Mouse (Mus musculus): ENCODE data around the gene Sox5.

The Sox5 gene

DNA sequence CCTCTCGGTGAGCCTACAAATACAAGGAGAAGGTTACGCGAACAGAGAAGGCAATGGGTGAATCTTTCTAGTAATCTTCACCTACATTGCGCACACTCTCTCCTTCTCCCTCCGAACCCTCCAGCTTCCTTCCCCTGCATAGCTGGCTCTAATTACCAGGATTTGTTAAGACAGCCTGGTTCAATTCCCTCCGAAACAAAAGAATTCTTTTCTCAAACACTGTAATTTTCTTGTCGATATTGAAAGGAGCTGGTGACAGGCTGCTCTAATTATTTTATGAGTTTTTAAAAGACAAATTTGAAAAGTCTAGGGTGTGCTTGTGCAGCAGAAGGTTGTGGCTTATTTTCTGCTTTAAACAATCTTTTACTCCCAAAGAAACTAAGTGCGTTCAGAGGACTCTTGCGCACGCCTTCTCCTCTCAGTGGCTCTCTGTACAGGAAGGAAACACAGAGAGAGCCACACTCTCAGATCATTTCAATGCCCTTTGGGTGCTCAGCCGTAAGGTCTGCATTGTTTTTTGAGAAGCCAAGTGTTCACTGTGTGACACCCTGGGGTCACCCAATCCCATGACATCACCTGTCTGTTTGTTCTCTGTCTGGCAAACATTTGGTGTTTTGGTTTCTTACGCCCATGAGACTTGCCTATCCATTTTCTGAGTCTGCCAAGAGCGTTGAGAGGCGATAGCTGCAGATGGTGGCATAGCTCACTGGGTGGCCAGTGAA is 392.3 kb downstream of the Sox5 start:
- DNase-seq, result no peak

DNA sequence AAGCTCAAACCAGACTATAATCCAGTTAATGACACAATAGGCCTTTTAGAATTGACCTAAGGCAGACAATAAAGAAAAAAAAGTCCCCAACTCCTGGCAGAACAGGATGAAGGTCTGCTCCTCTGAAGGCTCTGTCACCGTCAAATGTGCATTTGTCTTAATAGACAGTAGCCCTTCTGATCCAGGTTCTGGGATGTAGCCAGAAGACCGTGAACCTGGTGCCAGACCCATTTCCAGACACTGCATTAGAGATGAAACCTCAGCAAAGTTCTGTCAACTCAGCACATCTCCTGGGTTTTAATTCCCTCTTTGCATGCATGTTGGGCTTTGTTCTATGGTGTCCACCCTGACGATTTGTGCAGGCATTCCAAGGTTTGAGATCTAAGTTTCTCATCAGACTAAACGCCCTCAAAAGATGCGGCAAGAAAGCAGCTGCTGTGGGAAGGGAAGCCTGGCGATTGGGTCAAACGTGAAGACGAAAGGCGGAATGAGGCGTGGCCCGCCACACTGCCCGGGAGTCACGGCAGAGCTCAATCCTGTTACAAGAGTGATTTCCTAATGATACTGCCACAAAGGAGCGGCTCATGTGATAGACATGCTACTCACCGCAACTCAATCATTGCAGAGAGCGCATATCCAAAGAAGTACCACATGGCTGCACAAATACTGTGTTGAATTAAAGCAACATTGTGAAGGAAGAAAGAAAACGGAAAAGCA is 394.1 kb downstream of the Sox5 start:
- no peak for DNase-seq

DNA sequence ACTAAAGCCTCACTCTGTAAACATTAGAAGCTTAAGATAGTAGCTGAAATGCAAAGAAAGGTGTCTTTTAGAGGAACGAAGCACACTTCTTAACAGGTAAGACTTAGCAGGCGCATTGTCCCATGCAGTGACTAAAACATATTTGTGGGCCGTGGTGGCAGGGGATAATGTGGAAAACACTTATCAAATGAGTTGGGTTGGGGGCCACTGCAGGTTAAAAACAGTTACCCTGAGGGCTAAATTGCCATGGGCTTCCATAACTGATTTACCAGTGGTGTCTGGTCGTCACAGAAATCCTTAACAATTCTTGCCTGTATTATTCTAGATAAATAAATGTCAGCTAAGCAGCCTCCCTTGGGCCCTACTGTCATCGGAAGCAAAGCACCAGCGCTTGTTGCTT is 401.1 kb downstream of the Sox5 start:
- DNase-seq, result no peak

- no peak for DNase-seq
Measured at GRCm38 (mm10) chr6:144380171-144380570, 401.6 kb downstream of the Sox5 start.

- no peak for DNase-seq
Measured at GRCm38 (mm10) chr6:144374810-144375209, 407.0 kb downstream of the Sox5 start.

GRCm38 (mm10) chr6:144370699-144371098 is 411.1 kb downstream of the Sox5 start:
- DNase-seq, result no peak

DNA sequence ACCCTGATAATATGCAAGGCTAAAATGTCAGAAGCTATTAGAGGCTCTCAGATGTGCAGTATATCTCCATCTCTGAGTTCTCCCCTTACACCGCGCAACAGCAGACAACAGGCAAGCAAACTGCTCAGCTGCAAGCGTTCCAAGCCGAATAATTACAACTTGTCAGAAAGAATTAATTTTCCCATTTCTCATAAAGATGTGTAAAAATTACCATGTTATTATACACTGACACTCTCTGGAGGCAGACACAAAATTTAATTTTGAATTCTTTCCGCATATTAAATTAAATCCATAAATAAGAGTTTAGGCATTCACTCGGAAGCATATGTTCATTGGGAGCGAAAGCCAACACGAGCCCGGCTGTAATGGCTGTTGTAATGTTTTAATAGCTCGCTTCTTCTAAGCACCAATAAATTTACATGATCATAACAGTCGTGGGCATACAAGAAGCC is 414.1 kb downstream of the Sox5 start:
- no peak for DNase-seq

- DNase-seq, result no peak
Measured at GRCm38 (mm10) chr6:144361267-144362038, 420.3 kb downstream of the Sox5 start.

DNA sequence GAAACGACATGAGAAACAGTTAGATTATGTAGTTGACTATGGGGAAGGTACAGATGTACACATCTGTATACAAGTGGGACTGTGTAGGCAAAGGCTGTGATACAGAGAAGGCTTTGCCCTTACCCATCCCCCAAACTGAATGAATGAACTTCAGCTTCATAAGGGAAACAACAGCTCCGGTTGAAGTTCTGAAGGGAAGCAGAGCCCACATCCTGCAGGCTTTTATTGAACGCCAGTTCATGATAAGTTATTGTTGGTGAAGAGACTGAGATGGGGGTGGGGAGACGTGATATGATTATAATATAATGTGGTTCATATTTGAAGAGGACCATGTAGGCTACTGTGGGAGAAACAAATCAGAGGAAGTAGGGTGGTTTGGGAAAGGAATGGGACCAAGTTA is 424.7 kb downstream of the Sox5 start:
- DNase-seq, result no peak

GRCm38 (mm10) chr6:144351049-144351448 is 430.7 kb downstream of the Sox5 start:
- DNase-seq, result no peak

GRCm38 (mm10) chr6:144343338-144343737 is 438.4 kb downstream of the Sox5 start:
- DNase-seq, result no peak

- DNase-seq, result no peak
Measured at GRCm38 (mm10) chr6:144339554-144339953, 442.2 kb downstream of the Sox5 start.

DNA sequence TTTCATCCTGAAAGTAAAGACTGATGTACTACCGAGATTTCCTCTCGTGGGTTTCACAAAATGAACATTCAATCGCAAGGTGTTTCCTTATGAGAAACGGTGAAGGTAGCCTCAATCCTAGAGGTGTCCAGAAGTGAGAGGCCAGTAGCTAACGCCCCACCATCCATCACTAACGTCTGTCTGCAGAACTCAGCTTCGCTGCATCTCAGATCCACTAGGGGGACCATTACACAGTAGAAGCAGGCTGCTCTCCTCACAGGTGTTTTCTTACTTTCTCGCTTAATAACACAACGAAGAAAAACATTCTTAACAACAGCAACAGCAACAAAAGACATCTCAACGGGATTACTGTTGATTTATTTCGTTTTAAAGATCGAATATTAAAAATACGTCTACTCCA is 442.8 kb downstream of the Sox5 start:
- no peak for DNase-seq

DNA sequence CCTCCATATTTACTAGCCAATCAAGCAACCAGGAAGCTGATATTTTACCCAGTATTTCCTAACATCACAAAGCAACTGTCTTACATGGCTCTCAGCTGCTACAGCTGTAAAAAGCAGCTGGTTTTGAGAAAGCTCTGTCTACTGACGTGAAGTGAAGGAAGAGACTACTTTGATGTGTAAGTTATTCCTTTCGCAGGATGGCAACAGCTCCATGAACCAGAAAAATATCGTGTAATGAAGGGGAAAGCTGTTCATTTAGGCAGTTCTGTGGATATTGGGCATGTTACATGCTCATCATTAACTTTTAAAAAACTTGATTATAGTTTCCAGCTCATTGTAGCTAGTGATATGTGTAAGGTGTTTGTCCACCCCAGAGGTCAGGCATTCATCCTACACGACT is 443.6 kb downstream of the Sox5 start:
- DNase-seq, result no peak

- DNase-seq, result no peak
Measured at GRCm38 (mm10) chr6:144337436-144337969, 444.3 kb downstream of the Sox5 start.

GRCm38 (mm10) chr6:144336789-144337188 is 445.0 kb downstream of the Sox5 start:
- DNase-seq, result no peak

GRCm38 (mm10) chr6:144333146-144333545 is 448.6 kb downstream of the Sox5 start:
- DNase-seq, result no peak

- no peak for DNase-seq
Measured at GRCm38 (mm10) chr6:144332027-144332426, 449.8 kb downstream of the Sox5 start.

DNA sequence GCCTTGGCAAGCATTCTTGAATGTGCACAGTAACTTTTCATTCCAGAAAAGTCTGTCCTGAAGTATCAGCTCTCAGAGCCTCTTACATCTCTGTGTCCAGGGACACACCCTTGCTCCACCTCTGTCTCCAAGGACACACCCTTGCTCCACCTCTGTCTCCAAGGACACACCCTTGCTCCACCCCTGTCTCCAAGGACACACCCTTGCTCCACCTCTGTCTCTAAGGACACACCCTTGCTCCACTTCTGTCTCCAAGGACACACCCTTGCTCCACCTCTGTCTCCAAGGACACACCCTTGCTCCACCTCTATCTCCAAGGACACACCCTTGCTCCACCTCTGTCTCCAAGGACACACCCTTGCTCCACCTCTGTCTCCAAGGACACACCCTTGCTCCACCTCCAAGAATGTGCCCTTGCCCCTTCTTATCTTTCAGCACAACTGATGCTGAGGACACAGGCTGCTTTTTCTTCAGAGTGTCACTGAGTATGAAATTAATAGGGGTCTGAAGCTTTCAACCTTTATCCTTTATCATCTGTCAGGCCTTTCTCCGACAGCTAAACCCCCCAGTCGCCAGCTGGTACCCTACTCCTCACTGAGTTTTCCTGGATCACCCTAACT is 452.4 kb downstream of the Sox5 start:
- DNase-seq, result no peak

DNA sequence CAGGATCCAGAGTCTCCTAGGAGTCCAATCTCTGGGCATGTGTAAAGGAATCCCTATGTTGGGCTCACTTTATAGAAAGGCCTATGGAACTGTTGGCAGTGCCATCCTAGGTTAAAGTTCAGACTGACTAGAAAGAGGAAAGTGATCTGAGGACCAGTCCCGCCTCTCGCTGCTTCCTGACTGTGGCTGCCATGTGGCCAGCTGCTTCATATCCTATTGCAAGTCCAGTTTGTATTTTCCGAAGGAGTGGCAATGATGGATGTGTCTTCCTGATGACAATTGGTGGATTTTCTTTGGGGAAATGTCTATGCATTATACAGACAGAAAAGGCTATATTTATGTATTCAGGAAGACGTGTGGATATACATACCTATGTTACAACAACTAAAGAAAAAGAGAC is 453.0 kb downstream of the Sox5 start:
- DNase-seq, result no peak

GRCm38 (mm10) chr6:144326817-144327216 is 455.0 kb downstream of the Sox5 start:
- no peak for DNase-seq

- no peak for DNase-seq
Measured at GRCm38 (mm10) chr6:144323372-144323771, 458.4 kb downstream of the Sox5 start.

All from spleen, adult 18-20 months (tissue).